Mouse (Mus musculus): ENCODE data around the gene Tle1. TPM values are rescaled to one million over a fixed set of nuclear protein-coding genes. Genes with fewer than 3 reads are reported as not detected.

Tle1 gene
- total RNA-seq, 2 experiments from 2014 or later = 66.2 to 73.2 TPM

DNA sequence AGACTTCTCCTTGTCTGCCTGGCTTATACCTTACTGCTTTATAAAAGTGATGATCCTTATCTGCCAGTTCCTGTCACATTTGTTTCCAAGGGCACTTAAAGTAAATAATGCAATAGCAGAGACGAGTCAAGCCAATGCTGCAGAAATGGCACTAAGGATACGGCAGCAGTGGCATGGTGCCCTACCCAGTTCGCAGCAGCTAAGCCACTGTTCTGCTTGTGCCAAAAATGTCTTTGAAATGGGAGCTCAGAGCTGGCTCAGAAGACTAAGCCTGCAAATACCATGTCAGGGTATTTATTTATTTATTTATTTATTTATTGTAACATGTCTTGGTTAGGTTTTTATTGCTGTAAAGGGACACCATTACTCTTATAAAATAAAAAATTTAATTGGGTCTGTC is 132.8 kb downstream of the Tle1 start:
- no peak for DNase-seq (ENCODE audit: extremely low spot score in 1 of 2, low spot score in 1 of 2)

Data from layer of hippocampus, postnatal 25 days (tissue).